Mouse (Mus musculus): ENCODE results near the gene Gpr50.

GRCm38 (mm10) chrX:71663871-71664687 lies 612 bp downstream of the Gpr50 start:
- TF ChIP-seq ZMIZ1 (IDR thresholded peaks at IDR 0.05; ENCODE audit: low read depth, low read length) (no peak), CTCF (IDR thresholded peaks at IDR 0.05 in 2 of 3, conservative IDR thresholded peaks at IDR 0.05 in 1 of 3; ENCODE audit: control insufficient read depth in 1 of 3, insufficient read depth in 1 of 3, low read depth in 2 of 3, low read length in 3 of 3, poor library complexity in 1 of 3, severe bottlenecking in 1 of 3) (no peak), MAFK (IDR thresholded peaks at IDR 0.05; ENCODE audit: borderline replicate concordance, low read depth, low read length) (no peak), ZNF384 (IDR thresholded peaks at IDR 0.05; ENCODE audit: low read depth, low read length) (no peak), POLR2A (IDR thresholded peaks at IDR 0.05; ENCODE audit: control insufficient read depth in 1 of 2, insufficient read depth in 1 of 2, low read depth in 1 of 2, low read length in 2 of 2, poor library complexity in 1 of 2) (no peak)

Data from MEL (cell line).